Mouse (Mus musculus): ENCODE results near the gene Gm281. TPM values are rescaled to one million over a fixed set of nuclear protein-coding genes. Genes with fewer than 3 reads are reported as not detected.

Gene Gm281
- total and polyA plus RNA-seq, 3 experiments: 0.18 TPM; not detected in 2

GRCm38 (mm10) chr14:13906461-13906860 is 7.8 kb downstream of the Gm281 start:
- Histone ChIP-seq H3K9ac (ENCODE audit: low read depth, low read length) (no peak overlapping the region), H3K27me3 (ENCODE audit: control insufficient read depth, insufficient read depth, low read length) (no peaks in the 10 kb centered on the region), H3K4me1 (ENCODE audit: control insufficient read depth, insufficient read depth, low read length) (no peaks in the 10 kb centered on the region), H3K27ac (no peak overlapping the region), H3K36me3 (ENCODE audit: control insufficient read depth, insufficient read depth, low read length) (no peaks in the 10 kb centered on the region), H3K79me2 (replicated peaks; ENCODE audit: control insufficient read depth, insufficient read depth, low read length) (no peaks in the 10 kb centered on the region), H3K4me3 (no peak overlapping the region)
- DNase-seq: no peak
- intact Hi-C loops (cut with DNase I): no loop called here
- no peak for TF ChIP-seq POLR2A (IDR thresholded peaks at IDR 0.05; ENCODE audit: insufficient read depth, low read depth, low read length)
- TF ChIP-seq EP300 (IDR thresholded peaks at IDR 0.05; ENCODE audit: insufficient read depth, low read depth, low read length): no peak
- TF ChIP-seq CTCF (IDR thresholded peaks at IDR 0.05): no peak
- WGBS: 90% methylated on average over 1 of the region's 1 CpGs

GRCm38 (mm10) chr14:13901611-13902067 is 12.6 kb downstream of the Gm281 start:
- intact Hi-C loops (cut with DNase I): loop anchor here (5.0 kb wide), 1 partner anchor 544 kb away; no protein-coding TSS in a partner anchor
- Histone ChIP-seq H3K27me3 (ENCODE audit: control insufficient read depth, insufficient read depth, low read length) (no peaks in the 10 kb centered on the region), H3K9ac (ENCODE audit: low read depth, low read length) (peak overlapping the region; percentile 39), H3K4me3 (peak overlapping the region; percentile 53), H3K4me1 (ENCODE audit: control insufficient read depth, insufficient read depth, low read length) (no peaks in the 10 kb centered on the region), H3K79me2 (replicated peaks; ENCODE audit: control insufficient read depth, insufficient read depth, low read length) (no peaks in the 10 kb centered on the region), H3K27ac (no peak overlapping the region), H3K36me3 (ENCODE audit: control insufficient read depth, insufficient read depth, low read length) (no peaks in the 10 kb centered on the region)
- peak; percentile 79 for TF ChIP-seq CTCF (IDR thresholded peaks at IDR 0.05)
- TF ChIP-seq EP300 (IDR thresholded peaks at IDR 0.05; ENCODE audit: insufficient read depth, low read depth, low read length): no peak
- peak; percentile 15 to 47 for DNase-seq
- WGBS: 1% methylated on average over 22 of the region's 22 CpGs

GRCm38 (mm10) chr14:13895198-13895597 is 19.1 kb downstream of the Gm281 start:
- no peak for DNase-seq
- H3K27ac ChIP-seq: no peak overlapping the region
- no peak overlapping the region for H3K4me3 ChIP-seq
- H3K4me1 ChIP-seq (ENCODE audit: control insufficient read depth, insufficient read depth, low read length): no peaks in the 10 kb centered on the region
- TF ChIP-seq EP300 (IDR thresholded peaks at IDR 0.05; ENCODE audit: insufficient read depth, low read depth, low read length) (no peak), CTCF (IDR thresholded peaks at IDR 0.05) (no peak), POLR2A (IDR thresholded peaks at IDR 0.05; ENCODE audit: insufficient read depth, low read depth, low read length) (no peak)
- intact Hi-C loops (cut with DNase I): no loop called here
- no peak overlapping the region for H3K9ac ChIP-seq (ENCODE audit: low read depth, low read length)
- H3K27me3 ChIP-seq (ENCODE audit: control insufficient read depth, insufficient read depth, low read length): no peaks in the 10 kb centered on the region
- H3K79me2 ChIP-seq (replicated peaks; ENCODE audit: control insufficient read depth, insufficient read depth, low read length): no peaks in the 10 kb centered on the region
- H3K36me3 ChIP-seq (ENCODE audit: control insufficient read depth, insufficient read depth, low read length): no peaks in the 10 kb centered on the region

- no peak for TF ChIP-seq EP300 (IDR thresholded peaks at IDR 0.05; ENCODE audit: insufficient read depth, low read depth, low read length)
- TF ChIP-seq POLR2A (IDR thresholded peaks at IDR 0.05; ENCODE audit: insufficient read depth, low read depth, low read length): no peak
- TF ChIP-seq CTCF (IDR thresholded peaks at IDR 0.05): no peak
- DNase-seq: no peak
- Histone ChIP-seq H3K9ac (ENCODE audit: low read depth, low read length) (no peak overlapping the region), H3K4me1 (ENCODE audit: control insufficient read depth, insufficient read depth, low read length) (no peaks in the 10 kb centered on the region), H3K36me3 (ENCODE audit: control insufficient read depth, insufficient read depth, low read length) (no peaks in the 10 kb centered on the region), H3K27me3 (ENCODE audit: control insufficient read depth, insufficient read depth, low read length) (no peaks in the 10 kb centered on the region), H3K79me2 (replicated peaks; ENCODE audit: control insufficient read depth, insufficient read depth, low read length) (no peaks in the 10 kb centered on the region), H3K27ac (no peak overlapping the region), H3K4me3 (no peak overlapping the region)
- intact Hi-C loops (cut with DNase I): no loop called here
- 75% methylated on average over 3 of the region's 3 CpGs for WGBS
Observed at GRCm38 (mm10) chr14:13893748-13894147, 20.5 kb downstream of the Gm281 start.

- Histone ChIP-seq H3K4me1 (ENCODE audit: control insufficient read depth, insufficient read depth, low read length) (no peaks in the 10 kb centered on the region), H3K27ac (no peak overlapping the region), H3K27me3 (ENCODE audit: control insufficient read depth, insufficient read depth, low read length) (no peaks in the 10 kb centered on the region), H3K4me3 (no peak overlapping the region), H3K79me2 (replicated peaks; ENCODE audit: control insufficient read depth, insufficient read depth, low read length) (no peaks in the 10 kb centered on the region), H3K36me3 (ENCODE audit: control insufficient read depth, insufficient read depth, low read length) (no peaks in the 10 kb centered on the region), H3K9ac (ENCODE audit: low read depth, low read length) (no peak overlapping the region)
- TF ChIP-seq CTCF (IDR thresholded peaks at IDR 0.05) (no peak), POLR2A (IDR thresholded peaks at IDR 0.05; ENCODE audit: insufficient read depth, low read depth, low read length) (no peak), EP300 (IDR thresholded peaks at IDR 0.05; ENCODE audit: insufficient read depth, low read depth, low read length) (no peak)
- DNase-seq: no peak
- intact Hi-C loops (cut with DNase I): no loop called here
Observed at GRCm38 (mm10) chr14:13861416-13861815, 52.9 kb downstream of the Gm281 start.

GRCm38 (mm10) chr14:13812801-13813479 is 101.3 kb downstream of the Gm281 start:
- Histone ChIP-seq H3K27ac (no peak overlapping the region), H3K4me1 (ENCODE audit: control insufficient read depth, insufficient read depth, low read length) (no peaks in the 10 kb centered on the region), H3K79me2 (replicated peaks; ENCODE audit: control insufficient read depth, insufficient read depth, low read length) (no peaks in the 10 kb centered on the region), H3K36me3 (ENCODE audit: control insufficient read depth, insufficient read depth, low read length) (no peaks in the 10 kb centered on the region), H3K27me3 (ENCODE audit: control insufficient read depth, insufficient read depth, low read length) (no peaks in the 10 kb centered on the region), H3K9ac (ENCODE audit: low read depth, low read length) (no peak overlapping the region), H3K4me3 (no peak overlapping the region)
- intact Hi-C loops (cut with DNase I): no loop called here
- DNase-seq: no peak
- 78% methylated on average over 3 of the region's 3 CpGs for whole genome bisulfite sequencing
- TF ChIP-seq EP300 (IDR thresholded peaks at IDR 0.05; ENCODE audit: insufficient read depth, low read depth, low read length) (no peak), CTCF (IDR thresholded peaks at IDR 0.05) (no peak), POLR2A (IDR thresholded peaks at IDR 0.05; ENCODE audit: insufficient read depth, low read depth, low read length) (no peak)

All from heart, adult 2 months (tissue).